Mouse (Mus musculus): ENCODE data around the gene Gm21748. TPM values are rescaled to one million over a fixed set of nuclear protein-coding genes. Genes with fewer than 3 reads are reported as not detected.
"Not testable (repeated sequence)": the region's sequence is repeated elsewhere in the genome, so short reads cannot be mapped to it uniquely, and the experiment has no call there.

Gm21748 gene
- total RNA-seq (2015) (not detected in 2 replicates), total RNA-seq (2017) (not detected in 2 replicates)

DNA sequence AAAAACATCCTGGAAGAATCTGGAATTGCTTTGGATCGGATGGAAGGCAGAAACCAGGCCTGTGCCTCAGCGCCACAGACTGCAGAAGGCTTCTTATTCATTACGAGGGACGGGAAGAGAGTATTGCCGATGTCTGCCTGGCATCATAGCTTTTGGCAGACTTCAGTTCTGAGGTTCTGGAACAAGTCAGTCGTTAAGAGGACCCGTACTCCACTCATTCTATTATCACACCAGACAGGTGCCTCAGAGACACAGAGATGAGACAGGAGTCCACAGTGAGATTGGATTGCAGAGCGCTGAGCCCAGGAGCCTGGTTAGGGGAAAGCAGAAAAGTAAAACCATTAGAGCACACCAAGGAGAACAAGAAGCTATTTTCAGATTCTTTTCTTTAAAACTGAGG, at the start of gene Gm21748:
Gene Gm21748 (minus strand): TSS at position 101 of the 400 bp plus-strand sequence.
- not testable (repeated sequence) for ATAC-seq (ENCODE audit: poor library complexity, severe bottlenecking)

Other genes with a start within 250 kb of the Gm21748 start
- not detected in 2 replicates for gene Gm21860, start 84.4 kb downstream of the Gm21748 start, total RNA-seq (2015)
- not detected in 2 replicates for gene Gm21860, start 84.4 kb downstream of the Gm21748 start, total RNA-seq (2017)
- gene Gm47283, start 54.4 kb downstream of the Gm21748 start, total RNA-seq (2015), result not detected in 2 replicates
- not detected in 2 replicates for gene Gm47283, start 54.4 kb downstream of the Gm21748 start, total RNA-seq (2017)